Mouse (Mus musculus) liver, postnatal 0 days (tissue): ENCODE measurements around the gene Dusp28.
"Not testable (repeated sequence)": the region's sequence is repeated elsewhere in the genome, so short reads cannot be mapped to it uniquely, and the experiment has no call there.

Experiments used
- CTCF ChIP-seq: sonication (generic); IDR thresholded peaks from 2 replicates; pipeline ENCODE4 v1.5.1; 2016; ENCODE audit warnings: antibody characterized with exemption, low read depth
- EP300 ChIP-seq: IDR thresholded peaks from 2 replicates; pipeline ENCODE4 v1.6.1; 2016; ENCODE audit warnings: antibody characterized with exemption, low read depth, mild to moderate bottlenecking

- not testable (repeated sequence) for TF ChIP-seq EP300
- peak; percentile 73 for TF ChIP-seq CTCF
These were observed 50.0 kb downstream of the Dusp28 start for GRCm38 (mm10) chr1:92956571-92957335.
